Mouse (Mus musculus) layer of hippocampus, adult 11-12 months (tissue): ENCODE measurements around the gene Sh3bp5l.

Experiments
- DNase-seq: peaks from one replicate; pipeline ENCODE4 v3.0.0; 2022; ENCODE audit warnings: low spot score

The Sh3bp5l gene

GRCm38 (mm10) chr11:58378763-58379278 lies 48.3 kb downstream of the Sh3bp5l start, which contains the start of gene Lypd8:
TSS of gene Lypd8 (plus strand) at chr11:58379043.
- DNase-seq, result peak; percentile 41

- no peak for DNase-seq
Observed at GRCm38 (mm10) chr11:58379516-58379915, 49.0 kb downstream of the Sh3bp5l start.

- DNase-seq, result peak; percentile 51
Observed at GRCm38 (mm10) chr11:58382471-58382870, 51.9 kb downstream of the Sh3bp5l start.
